Mouse (Mus musculus) frontal cortex, postnatal 36 days (tissue): Measurements from ENCODE around the gene Pgls.
A peak's percentile ranks its signal among the peaks of the same experiment; 100 is the strongest.

Experiments
- DNase-seq, 2 experiments: peaks; one replicate each; pipeline ENCODE4 v3.0.0; 2022; ENCODE audit warnings: low spot score in 2 of 2

The Pgls gene

GRCm38 (mm10) chr8:71591471-71592373 is at the start of gene Pgls:
Gene Pgls, plus strand, starts transcription at chr8:71592176.
- DNase-seq: peak; percentile 98 to 99

- peak; percentile 96 to 98 for DNase-seq
Measured at GRCm38 (mm10) chr8:71542632-71543343, 49.2 kb upstream of the Pgls start, which contains the start of gene Mvb12a. Gene Mvb12a, plus strand, starts transcription at chr8:71542922.

- no peak for DNase-seq
Measured at GRCm38 (mm10) chr8:71543755-71544154, 48.2 kb upstream of the Pgls start.

GRCm38 (mm10) chr8:71545053-71545452 is 46.9 kb upstream of the Pgls start:
- no peak for DNase-seq

- DNase-seq: no peak
Measured at GRCm38 (mm10) chr8:71547590-71547989, 44.4 kb upstream of the Pgls start.

GRCm38 (mm10) chr8:71550754-71551153 is 41.2 kb upstream of the Pgls start:
- no peak for DNase-seq

GRCm38 (mm10) chr8:71552770-71553169 is 39.2 kb upstream of the Pgls start:
- DNase-seq: no peak

GRCm38 (mm10) chr8:71554001-71554400 is 38.0 kb upstream of the Pgls start:
- DNase-seq: no peak

- no peak for DNase-seq
Measured at GRCm38 (mm10) chr8:71554644-71555043, 37.3 kb upstream of the Pgls start.

GRCm38 (mm10) chr8:71558071-71558957 is 33.7 kb upstream of the Pgls start, which contains the start of gene Tmem221:
Gene Tmem221, minus strand, starts transcription at chr8:71558871.
- no peak for DNase-seq

GRCm38 (mm10) chr8:71558958-71559690 is 32.9 kb upstream of the Pgls start:
- DNase-seq: no peak

GRCm38 (mm10) chr8:71560071-71560470 is 31.9 kb upstream of the Pgls start:
- no peak for DNase-seq

GRCm38 (mm10) chr8:71560765-71561164 is 31.2 kb upstream of the Pgls start:
- DNase-seq: no peak

- DNase-seq: peak; percentile 42 to 59
Measured at GRCm38 (mm10) chr8:71561401-71561800, 30.6 kb upstream of the Pgls start.

- DNase-seq: peak; percentile 60 to 65
Measured at GRCm38 (mm10) chr8:71562751-71563150, 29.2 kb upstream of the Pgls start.

- DNase-seq: no peak
Measured at GRCm38 (mm10) chr8:71563992-71564391, 28.0 kb upstream of the Pgls start.

- DNase-seq: no peak
Measured at GRCm38 (mm10) chr8:71566501-71566900, 25.5 kb upstream of the Pgls start, which contains the start of gene Nxnl1. Gene Nxnl1, minus strand, starts transcription at chr8:71566601.

- no peak for DNase-seq
Measured at GRCm38 (mm10) chr8:71567587-71567986, 24.4 kb upstream of the Pgls start.

- peak; percentile 44 to 69 for DNase-seq
Measured at GRCm38 (mm10) chr8:71568387-71568937, 23.5 kb upstream of the Pgls start, which contains the start of gene Slc27a1. Gene Slc27a1, plus strand, starts transcription at chr8:71568882.

- no peak for DNase-seq
Measured at GRCm38 (mm10) chr8:71568941-71569340, 23.0 kb upstream of the Pgls start.
